Mouse (Mus musculus): ENCODE results near the gene Tie1. TPM values are rescaled to one million over a fixed set of nuclear protein-coding genes. Genes with fewer than 3 reads are reported as not detected.

Tie1 gene
- total RNA-seq, 2 experiments from 2014 or later, result 47.5 to 56.8 TPM

- no peak for DNase-seq
Observed at GRCm38 (mm10) chr4:118476773-118477530, 12.9 kb downstream of the Tie1 start.

DNA sequence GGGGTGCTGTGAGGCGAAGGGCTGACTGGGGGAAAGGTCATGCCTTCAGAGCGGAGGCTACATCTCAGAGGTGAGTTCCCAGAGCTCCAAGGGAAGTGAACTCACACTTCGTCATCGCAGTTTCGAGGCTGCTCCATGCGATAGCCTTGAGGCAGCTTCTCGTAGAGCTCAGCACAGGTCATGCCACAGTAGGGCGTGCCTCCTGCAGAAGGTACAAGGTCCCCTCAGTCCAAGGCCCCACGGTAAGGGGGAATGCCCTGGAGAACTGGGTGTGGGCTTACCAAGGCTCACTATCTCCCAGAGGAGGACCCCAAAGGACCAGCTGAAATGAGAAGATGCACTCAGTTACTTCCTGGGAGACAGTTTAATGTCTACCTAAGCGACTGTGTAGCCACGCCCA, 17.2 kb downstream of the Tie1 start:
- DNase-seq, result no peak

DNA sequence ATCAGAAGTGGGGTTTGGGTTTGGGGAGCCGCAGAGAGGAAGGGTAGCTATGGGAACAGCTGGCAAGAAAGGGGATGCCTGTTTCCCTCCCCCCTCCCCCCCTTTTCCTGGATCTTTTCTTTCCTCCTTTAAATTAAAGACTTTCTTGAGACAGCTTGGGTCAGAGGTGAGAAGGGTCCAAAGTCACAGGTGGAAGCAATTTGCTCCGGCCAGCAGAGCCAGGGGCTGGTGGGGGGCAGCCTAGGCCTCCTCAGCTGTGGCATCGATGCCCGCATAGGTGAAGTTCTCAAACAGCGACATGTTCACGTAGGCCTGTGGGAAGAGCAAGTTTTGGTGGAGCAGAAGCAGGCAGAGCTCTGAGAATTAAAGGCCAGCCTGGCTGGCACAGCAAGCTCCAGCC, 18.6 kb downstream of the Tie1 start:
- no peak for DNase-seq

DNA sequence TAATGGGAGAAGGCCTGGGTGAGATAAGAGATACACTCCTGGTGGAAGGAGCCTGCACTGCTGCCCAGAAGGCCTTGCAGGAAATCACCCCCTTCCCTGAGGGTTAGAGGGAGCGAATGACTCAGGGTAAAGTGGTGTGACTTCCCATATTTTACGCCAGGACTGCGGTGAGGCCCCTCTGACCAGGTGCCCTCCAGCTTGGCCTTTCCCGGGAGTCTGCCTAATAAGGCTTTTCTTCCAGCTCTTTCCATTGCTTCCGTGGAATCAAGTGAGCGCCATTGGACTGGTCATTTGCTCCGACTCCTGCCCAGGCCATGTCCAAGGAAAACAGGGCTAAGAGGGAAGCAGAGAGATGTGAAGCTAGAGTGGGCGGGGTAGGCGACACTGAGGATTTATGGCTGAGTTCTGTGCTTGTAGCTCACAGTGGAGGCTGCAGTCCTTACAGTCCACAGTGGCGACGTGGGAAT, 24.1 kb downstream of the Tie1 start:
- DNase-seq, result peak; percentile 27 to 44

GRCm38 (mm10) chr4:118464956-118465355, 24.9 kb downstream of the Tie1 start:
- DNase-seq, result no peak

DNA sequence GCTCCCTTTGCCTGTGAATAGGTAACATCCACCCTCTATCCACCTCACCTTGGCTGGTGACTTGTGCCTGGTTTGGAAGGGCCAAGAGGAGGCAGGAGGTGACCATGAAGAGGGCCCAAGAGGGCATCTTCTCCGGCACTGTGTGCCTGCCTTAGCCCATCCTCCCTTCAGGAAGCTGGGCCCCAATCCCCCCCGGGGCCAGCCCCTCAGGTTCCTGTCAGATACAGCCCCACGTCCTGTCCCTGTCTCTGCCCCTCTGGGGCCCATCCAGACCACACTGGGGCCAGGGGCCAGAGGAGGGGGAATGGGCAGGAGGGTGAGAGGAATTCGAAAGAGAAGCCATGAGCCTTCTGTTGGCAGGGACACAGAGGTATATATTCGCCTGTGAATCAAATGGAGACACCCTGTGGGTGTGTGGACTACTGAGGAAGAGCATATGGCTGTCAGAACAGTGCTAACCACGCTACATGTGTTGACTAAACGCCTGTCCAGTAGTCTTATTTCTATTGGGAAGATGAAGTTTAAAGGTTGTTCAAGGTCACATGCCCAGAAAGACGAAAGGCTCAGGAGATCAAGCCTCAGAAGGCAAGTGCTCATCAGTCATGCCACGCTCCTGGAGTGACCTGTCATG, 32.4 kb downstream of the Tie1 start, which contains the start of gene Mpl:
Gene Mpl, minus strand, starts transcription at position 169 of the 631 bp plus-strand sequence.
- DNase-seq, result no peak

DNA sequence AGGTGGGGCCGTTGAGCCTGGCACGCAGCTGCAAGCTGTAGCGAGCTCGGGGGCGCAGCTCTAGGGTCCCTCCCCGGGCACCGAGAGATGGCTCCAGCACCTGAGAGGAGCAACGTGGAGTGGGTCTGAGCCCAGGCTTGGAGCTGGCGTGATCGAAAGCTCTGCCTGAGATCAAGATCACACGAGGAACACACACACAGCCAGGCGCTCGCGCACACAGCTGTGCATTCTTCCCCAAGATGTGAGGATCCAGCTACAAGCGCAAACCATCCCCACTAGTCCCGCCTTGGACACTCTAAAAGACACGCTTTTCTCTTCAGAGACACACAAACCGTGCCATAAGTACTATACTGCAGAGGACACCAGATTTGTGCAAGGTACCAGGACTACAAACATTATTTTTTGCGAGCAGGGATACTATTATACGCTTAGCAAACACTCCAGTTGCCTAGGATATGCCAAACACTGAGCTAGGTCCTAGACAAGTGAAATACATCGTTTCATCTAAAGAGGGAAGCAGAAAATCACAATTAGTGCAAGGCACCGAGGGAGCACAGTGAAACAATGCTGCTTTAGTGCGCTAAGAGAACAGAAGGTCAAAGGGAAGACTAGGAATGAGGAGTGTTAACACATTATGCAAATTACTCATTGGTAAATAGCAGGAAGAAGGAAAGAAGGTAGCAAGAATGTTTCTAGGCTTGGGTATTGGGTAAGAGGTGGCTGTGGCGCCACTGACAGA, 43.3 kb downstream of the Tie1 start:
- no peak for DNase-seq

- DNase-seq, result peak; percentile 66 to 77
Observed at GRCm38 (mm10) chr4:118445781-118446414, 44.0 kb downstream of the Tie1 start.

DNA sequence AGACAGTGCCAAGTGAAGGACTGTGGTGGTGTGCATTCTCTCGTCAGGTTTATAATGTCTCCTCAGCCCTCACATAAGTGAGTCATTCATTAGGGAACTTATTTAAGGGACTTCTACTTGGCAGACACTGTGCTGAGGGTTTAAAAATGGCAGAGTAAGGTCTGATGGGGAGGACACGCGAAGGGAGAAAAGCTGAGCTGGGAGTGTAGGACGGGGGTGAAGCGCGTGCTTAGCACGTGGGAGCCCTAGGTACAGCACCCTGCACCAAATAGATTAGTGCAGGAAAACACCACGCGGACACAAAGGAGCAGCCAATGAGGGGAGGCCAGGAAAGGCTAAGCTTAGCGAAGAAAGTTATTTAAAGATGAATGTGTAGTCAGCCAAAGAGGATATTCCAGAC, 44.8 kb downstream of the Tie1 start:
- DNase-seq, result no peak

GRCm38 (mm10) chr4:118437829-118438253, 52.0 kb downstream of the Tie1 start:
- peak; percentile 45 to 55 for DNase-seq

DNA sequence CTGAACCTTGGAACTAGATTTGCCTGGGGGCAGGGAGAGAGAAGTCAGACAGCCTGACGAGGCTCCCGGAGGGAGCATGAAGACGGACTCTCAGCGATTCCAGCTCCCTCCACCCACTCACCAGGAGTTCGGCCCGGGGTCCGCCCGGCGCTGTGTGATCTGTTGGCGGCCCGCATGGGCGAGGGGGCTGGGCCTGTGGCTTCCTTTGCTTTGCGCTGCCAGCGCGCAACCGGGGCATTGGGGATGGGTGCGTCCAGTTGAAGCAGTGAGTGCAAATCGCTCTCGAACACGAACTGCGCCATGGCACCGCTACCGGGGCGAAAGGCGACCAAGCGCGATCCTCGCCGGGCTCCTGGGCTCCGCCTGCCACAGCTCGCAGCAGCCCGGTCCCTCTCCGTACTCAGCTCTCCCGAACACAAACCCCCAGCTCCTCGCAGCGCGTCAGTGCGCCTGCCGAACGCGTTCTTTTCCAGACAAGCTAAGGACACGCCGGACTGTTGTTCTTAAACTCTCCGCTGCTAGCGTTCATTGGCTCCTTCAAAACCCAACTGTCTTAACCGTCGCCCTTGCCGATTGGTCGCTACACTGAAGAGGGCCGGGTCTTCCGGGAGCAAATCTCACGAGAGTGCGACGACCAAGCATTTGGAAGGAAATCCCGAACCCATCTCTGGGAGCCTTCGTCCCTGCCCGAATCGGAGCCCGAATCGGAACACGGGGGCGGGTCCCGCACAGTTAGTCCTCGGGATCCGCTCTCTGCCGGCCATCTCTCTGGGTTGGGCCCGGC, 52.8 kb downstream of the Tie1 start, which contains the start of gene Cdc20:
Gene Cdc20, minus strand, starts transcription at position 533 of the 784 bp plus-strand sequence.
- DNase-seq, result peak; percentile 91 to 95

- no peak for DNase-seq
Observed at GRCm38 (mm10) chr4:118432332-118432731, 57.5 kb downstream of the Tie1 start.

DNA sequence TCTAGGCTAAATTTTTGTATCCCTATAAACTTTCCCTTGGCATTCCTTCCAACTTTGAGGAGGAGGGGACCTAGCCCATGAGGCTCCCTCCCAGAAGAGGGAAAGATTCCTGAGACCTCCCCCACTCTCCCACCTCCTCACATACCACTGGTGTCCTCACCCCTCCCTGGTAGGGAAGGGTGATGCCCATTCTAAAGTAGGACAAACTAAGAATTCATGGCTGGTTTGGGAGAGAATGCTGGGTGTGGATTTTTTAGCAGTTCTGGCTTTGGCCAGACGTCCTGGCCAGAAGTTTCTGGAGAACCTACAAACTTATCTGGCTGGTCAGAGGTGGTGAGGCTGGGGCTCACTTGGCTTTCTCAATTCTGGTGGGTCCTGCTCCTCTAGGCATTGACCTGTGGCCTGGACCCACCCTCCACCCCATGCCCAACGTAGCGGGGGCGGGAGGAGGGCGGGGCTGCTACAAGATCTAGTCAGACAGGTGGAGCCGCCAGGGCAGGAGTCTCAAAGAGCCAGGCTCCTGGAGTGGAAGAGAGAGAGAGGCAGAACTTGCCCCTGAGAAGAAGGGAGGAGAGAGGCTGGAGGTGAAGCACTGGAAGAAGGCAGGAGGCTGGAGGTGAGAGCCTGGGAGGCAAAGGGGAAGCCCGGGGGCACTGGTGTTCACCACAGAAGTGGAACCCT, 60.5 kb downstream of the Tie1 start:
- peak; percentile 23 to 30 for DNase-seq

- peak; percentile 47 to 65 for DNase-seq
Observed at GRCm38 (mm10) chr4:118428531-118429214, 61.2 kb downstream of the Tie1 start.

DNA sequence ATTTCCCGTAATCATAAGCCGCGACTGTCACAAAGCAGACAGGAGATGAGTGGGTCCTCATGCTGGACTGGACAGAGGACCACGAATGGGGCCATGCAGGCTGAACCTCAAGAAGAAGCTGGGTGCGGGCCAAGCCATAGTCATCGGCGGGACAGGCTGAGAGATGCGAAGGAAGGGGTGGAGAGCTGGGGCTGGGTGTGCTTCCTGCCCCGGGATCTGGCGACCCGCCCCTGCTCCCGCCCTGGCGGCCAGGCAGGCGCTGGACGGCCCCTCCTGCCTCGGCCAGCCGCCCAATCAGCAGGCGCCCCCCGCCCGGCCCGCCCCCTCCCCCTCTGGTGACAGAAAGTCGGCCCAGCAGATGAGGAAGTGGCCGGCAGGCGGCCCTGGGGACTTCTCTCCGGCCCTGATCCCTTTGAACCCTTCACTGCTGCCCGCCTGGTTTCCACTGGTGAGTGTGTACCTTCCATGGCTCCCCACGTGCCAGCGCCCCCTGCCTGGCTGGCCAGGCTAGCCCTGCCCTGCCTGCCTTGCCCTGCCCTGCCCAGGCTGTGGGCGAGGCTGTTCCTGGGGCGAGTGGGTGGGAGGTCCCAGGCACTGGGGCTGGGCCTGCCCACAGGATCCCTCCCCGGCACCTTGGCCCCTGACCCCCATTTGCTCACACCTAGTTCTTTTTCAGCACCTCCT, 62.0 kb downstream of the Tie1 start, which contains the start of gene Elovl1:
Gene Elovl1, plus strand, starts transcription at position 326 of the 684 bp plus-strand sequence.
- DNase-seq, result peak; percentile 92 to 96

DNA sequence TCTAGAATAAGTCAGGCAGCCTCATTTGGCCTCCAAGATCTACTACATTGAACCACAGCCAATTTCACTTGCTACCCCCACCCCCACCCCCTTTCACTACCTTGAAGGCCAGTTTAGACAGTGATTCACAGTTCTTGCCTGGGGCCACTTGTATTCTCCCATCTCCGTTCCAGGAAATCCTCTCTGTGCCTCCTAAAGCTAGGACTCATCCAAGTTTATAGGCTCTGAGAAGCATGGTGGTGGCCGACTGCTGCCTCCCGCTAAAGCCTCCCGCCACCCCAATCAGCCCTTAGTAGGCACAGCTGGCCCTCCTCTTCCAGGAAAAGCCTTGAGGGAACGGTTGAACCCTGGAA, 62.5 kb downstream of the Tie1 start:
- no peak for DNase-seq

- no peak for DNase-seq
Observed at GRCm38 (mm10) chr4:118425374-118425773, 64.5 kb downstream of the Tie1 start.

GRCm38 (mm10) chr4:118424541-118425160, 65.2 kb downstream of the Tie1 start:
- no peak for DNase-seq

- DNase-seq, result no peak
Observed at GRCm38 (mm10) chr4:118421384-118421783, 68.5 kb downstream of the Tie1 start.
